Mouse (Mus musculus) gastrocnemius, adult 2 months (tissue): ENCODE results near the gene Abcg5. TPM values are rescaled to one million over a fixed set of nuclear protein-coding genes. Genes with fewer than 3 reads are reported as not detected.

ENCODE experiments used
- DNase-seq: peaks from one replicate; pipeline ENCODE4 v3.0.0; 2022
- H3K27ac ChIP-seq: fragments of 200-600 bp; 2 replicates; pipeline ENCODE4 v1.8.1; 2022; ENCODE audit warnings: mild to moderate bottlenecking
- H3K4me3 ChIP-seq: fragments of 200-600 bp; 2 replicates; pipeline ENCODE4 v1.8.1; 2022; ENCODE audit warnings: mild to moderate bottlenecking, moderate library complexity
- CTCF ChIP-seq: fragments of 200-600 bp; IDR thresholded peaks from 2 replicates; pipeline ENCODE4 v1.8.1; 2022; ENCODE audit warnings: antibody characterized with exemption, mild to moderate bottlenecking, moderate library complexity
- intact Hi-C: fragments of 180-260 bp; cut with DNase I; formaldehyde crosslinking; loops from one replicate; pipeline ENCODE4 v1.15.1; 2025
- total RNA-seq, 2 experiments: library from RNA; stranded (reverse); gene quantifications; 2 replicates each; pipeline ENCODE4 v1.2.3; 2021

Gene Abcg5
- total RNA-seq, 2 experiments from 2014 or later, result not detected

GRCm38 (mm10) chr17:84709403-84709851, 26.6 kb upstream of the Abcg5 start:
- no peak overlapping the region for H3K27ac ChIP-seq
- intact Hi-C loops, result no loop called here
- TF ChIP-seq CTCF, result peak; percentile 12; the same call in 1 of the 2 replicates
- no peak overlapping the region for H3K4me3 ChIP-seq
- DNase-seq, result no peak

DNA sequence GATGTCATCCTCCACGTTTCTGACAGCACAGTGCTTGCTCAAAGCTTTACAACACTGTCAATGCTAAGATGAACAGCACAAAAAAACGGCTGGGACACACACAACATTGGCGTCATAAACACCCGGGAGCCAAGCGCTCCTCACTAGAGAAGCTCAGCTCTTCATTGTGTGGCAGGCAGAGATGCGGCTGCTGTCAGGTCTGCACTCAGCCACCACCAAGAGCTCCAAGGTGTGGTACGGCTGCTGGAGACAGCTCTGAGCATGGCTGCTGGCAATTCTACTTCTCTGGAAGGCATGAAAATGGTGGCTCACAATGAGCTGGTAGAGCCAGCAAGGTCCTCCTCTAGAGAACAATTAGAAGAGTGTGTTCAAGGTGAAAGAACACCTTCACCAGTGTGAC, 26.0 kb upstream of the Abcg5 start:
- H3K27ac ChIP-seq, result no peak overlapping the region
- H3K4me3 ChIP-seq, result no peak overlapping the region
- intact Hi-C loops, result no loop called here
- no peak for DNase-seq
- TF ChIP-seq CTCF, result no peak

GRCm38 (mm10) chr17:84707407-84707806, 24.6 kb upstream of the Abcg5 start:
- DNase-seq, result no peak
- TF ChIP-seq CTCF, result peak; percentile 58
- Histone ChIP-seq H3K4me3 (no peak overlapping the region), H3K27ac (no peak overlapping the region)
- intact Hi-C loops, result no loop called here

GRCm38 (mm10) chr17:84698727-84699126, 15.9 kb upstream of the Abcg5 start:
- H3K4me3 ChIP-seq, result no peak overlapping the region
- intact Hi-C loops, result loop anchor here (10.0 kb wide), 1 partner anchor 936 kb away; no protein-coding TSS in a partner anchor
- peak; percentile 55 for DNase-seq
- H3K27ac ChIP-seq, result no peak overlapping the region
- peak; percentile 89 for TF ChIP-seq CTCF

- no peak overlapping the region for H3K27ac ChIP-seq
- intact Hi-C loops, result loop anchor here (10.0 kb wide), 1 partner anchor 938 kb away; no protein-coding TSS in a partner anchor
- no peak for TF ChIP-seq CTCF
Measured at GRCm38 (mm10) chr17:84696537-84696936, 13.7 kb upstream of the Abcg5 start.

GRCm38 (mm10) chr17:84693741-84694140, 10.9 kb upstream of the Abcg5 start:
- H3K27ac ChIP-seq, result no peak overlapping the region
- H3K4me3 ChIP-seq, result no peak overlapping the region
- TF ChIP-seq CTCF, result no peak
- no peak for DNase-seq
- intact Hi-C loops, result loop anchor here (10.0 kb wide), 1 partner anchor 941 kb away; no protein-coding TSS in a partner anchor

More at GRCm38 (mm10) chr17:84696537-84696936, 13.7 kb upstream of the Abcg5 start:
- no peak overlapping the region for H3K4me3 ChIP-seq
- DNase-seq, result no peak

GRCm38 (mm10) chr17:84690111-84690510, 7.3 kb upstream of the Abcg5 start:
- peak; percentile 81 for DNase-seq
- no peak overlapping the region for H3K4me3 ChIP-seq
- no peak for TF ChIP-seq CTCF
- peak overlapping the region; percentile 60 for H3K27ac ChIP-seq
- intact Hi-C loops, result loop anchor here (10.0 kb wide), 1 partner anchor 945 kb away; no protein-coding TSS in a partner anchor

- Histone ChIP-seq H3K4me3 (no peak overlapping the region), H3K27ac (no peak overlapping the region)
- TF ChIP-seq CTCF, result no peak
- intact Hi-C loops, result no loop called here
- DNase-seq, result no peak
Measured at GRCm38 (mm10) chr17:84689316-84689715, 6.5 kb upstream of the Abcg5 start.

GRCm38 (mm10) chr17:84688834-84689233, 6.0 kb upstream of the Abcg5 start:
- no peak overlapping the region for H3K27ac ChIP-seq
- intact Hi-C loops, result no loop called here
- TF ChIP-seq CTCF, result no peak
- DNase-seq, result no peak
- H3K4me3 ChIP-seq, result no peak overlapping the region

- H3K27ac ChIP-seq, result no peak overlapping the region
- H3K4me3 ChIP-seq, result no peak overlapping the region
- intact Hi-C loops, result no loop called here
- no peak for TF ChIP-seq CTCF
- DNase-seq, result no peak
Measured at GRCm38 (mm10) chr17:84687994-84688393, 5.2 kb upstream of the Abcg5 start.

DNA sequence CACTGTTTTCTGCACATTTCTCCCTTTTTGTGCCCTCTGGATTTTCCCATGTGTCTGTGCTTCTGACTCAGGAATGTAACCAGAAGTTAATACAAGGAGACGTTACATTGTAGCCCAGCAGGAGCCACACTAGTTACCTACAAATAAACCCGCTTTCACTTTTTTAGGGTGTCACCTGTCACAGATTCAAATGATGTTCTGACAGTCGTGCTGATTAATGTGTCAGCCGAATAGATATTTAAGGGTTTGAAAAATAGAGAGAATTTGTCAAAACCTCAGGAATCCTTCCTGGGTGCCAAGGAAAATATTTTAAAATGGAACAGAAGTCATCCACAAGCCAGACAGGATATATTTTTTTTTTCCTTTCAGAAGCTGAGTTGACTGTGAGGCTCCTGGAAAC, 2.5 kb upstream of the Abcg5 start:
- intact Hi-C loops, result no loop called here
- Histone ChIP-seq H3K27ac (no peak overlapping the region), H3K4me3 (no peak overlapping the region)
- no peak for TF ChIP-seq CTCF
- DNase-seq, result no peak

GRCm38 (mm10) chr17:84684284-84684683, 1.5 kb upstream of the Abcg5 start:
- Histone ChIP-seq H3K4me3 (no peak overlapping the region), H3K27ac (no peak overlapping the region)
- no peak for DNase-seq
- intact Hi-C loops, result no loop called here
- no peak for TF ChIP-seq CTCF

DNA sequence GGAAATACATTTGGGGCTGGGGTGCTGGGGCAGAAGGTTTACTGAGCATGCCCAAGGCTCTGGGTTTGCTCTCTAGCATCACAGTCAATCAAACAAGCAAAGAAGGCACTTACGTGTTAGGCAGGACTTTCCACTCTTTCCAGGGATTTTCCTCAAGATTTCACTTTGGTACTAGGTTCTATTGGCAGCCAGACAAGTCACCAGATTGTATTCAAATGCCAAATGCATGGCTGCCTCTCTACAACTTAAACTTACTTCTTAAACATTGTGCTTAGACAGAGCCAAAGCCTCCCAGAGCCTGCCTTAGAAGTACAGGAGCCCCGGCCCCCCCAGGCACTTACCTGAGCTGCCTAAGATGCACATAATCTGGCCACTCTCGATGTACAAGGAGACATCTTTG, 1.1 kb downstream of the Abcg5 start:
- H3K27ac ChIP-seq, result no peak overlapping the region
- intact Hi-C loops, result no loop called here
- no peak overlapping the region for H3K4me3 ChIP-seq
- no peak for TF ChIP-seq CTCF
- no peak for DNase-seq

GRCm38 (mm10) chr17:84677595-84677994, 5.2 kb downstream of the Abcg5 start:
- DNase-seq, result no peak
- Histone ChIP-seq H3K27ac (no peak overlapping the region), H3K4me3 (no peak overlapping the region)
- TF ChIP-seq CTCF, result no peak
- intact Hi-C loops, result no loop called here

GRCm38 (mm10) chr17:84675951-84676366, 6.9 kb downstream of the Abcg5 start, which contains the start of gene Abcg8:
Gene Abcg8 (plus strand): TSS chr17:84676302.
- Histone ChIP-seq H3K4me3 (peak within 1 kb of the TSS; percentile 69), H3K27ac (no peak within 1 kb of the TSS)
- DNase-seq, result peak; percentile 43
- no peak for TF ChIP-seq CTCF
- intact Hi-C loops, result no loop called here
